Mouse (Mus musculus): ENCODE results near the gene Brd3. TPM values are rescaled to one million over a fixed set of nuclear protein-coding genes. Genes with fewer than 3 reads are reported as not detected.

The Brd3 gene
- total RNA-seq, 1 experiment from 2014 or later: 92.0 TPM

DNA sequence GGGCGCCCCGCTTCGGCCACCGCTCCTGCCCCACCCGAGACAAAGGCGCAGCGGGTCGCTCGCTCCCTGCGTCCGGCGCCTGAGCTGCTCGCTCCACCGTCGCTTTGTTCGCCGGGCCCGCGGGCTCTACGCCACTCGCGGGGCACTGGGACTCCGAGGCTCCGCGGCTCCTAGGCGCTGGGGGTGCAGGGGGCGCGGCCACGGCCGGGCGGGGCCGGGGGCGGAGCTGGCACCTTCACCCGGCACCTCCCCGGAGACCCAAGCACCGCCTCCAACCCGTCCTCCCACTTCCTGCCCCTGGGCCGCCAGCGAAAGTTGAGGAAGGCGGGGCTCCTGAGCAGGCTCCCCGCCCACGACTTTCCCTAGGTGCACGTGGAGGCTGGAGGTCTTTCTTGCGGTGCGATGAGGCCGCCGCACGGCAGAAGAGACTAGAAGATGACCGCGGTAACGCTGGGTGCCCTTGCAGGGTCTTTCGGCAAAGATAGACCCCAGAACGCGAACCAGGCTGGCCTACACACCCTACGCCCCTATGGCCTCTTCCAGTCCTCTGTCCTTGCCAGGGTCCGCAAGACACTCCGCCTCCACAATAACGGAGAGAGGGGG lies 80.5 kb downstream of the Brd3 start, which contains the start of gene Vav2:
TSS of gene Vav2 (minus strand) at position 179 of the 603 bp plus-strand sequence.
- DNase-seq: peak; percentile 98

- peak; percentile 75 for DNase-seq
Observed at GRCm38 (mm10) chr2:27426406-27426854, 81.0 kb downstream of the Brd3 start.

- peak; percentile 67 for DNase-seq
Observed at GRCm38 (mm10) chr2:27425751-27426405, 81.6 kb downstream of the Brd3 start.

GRCm38 (mm10) chr2:27425161-27425611 lies 82.3 kb downstream of the Brd3 start:
- peak; percentile 52 for DNase-seq

DNA sequence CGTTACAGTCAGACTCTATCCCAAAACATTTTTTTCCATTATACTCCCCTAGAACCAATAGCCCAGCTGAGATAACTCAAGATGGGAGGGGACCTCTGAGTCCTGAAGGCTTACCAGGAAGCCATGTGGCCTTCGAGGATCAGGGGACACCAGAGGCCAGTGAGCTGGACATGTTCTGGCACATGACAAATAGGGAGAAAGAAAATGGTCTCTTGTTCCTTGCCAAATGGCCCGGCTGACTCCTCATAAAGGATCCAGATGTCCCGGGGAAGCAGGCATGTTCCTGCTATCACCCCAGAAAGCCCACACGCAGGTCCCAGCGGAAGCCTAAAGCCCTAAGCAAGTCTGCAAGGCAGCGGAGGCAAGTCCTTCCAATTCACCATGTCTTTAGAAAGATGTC lies 83.9 kb downstream of the Brd3 start:
- no peak for DNase-seq

DNA sequence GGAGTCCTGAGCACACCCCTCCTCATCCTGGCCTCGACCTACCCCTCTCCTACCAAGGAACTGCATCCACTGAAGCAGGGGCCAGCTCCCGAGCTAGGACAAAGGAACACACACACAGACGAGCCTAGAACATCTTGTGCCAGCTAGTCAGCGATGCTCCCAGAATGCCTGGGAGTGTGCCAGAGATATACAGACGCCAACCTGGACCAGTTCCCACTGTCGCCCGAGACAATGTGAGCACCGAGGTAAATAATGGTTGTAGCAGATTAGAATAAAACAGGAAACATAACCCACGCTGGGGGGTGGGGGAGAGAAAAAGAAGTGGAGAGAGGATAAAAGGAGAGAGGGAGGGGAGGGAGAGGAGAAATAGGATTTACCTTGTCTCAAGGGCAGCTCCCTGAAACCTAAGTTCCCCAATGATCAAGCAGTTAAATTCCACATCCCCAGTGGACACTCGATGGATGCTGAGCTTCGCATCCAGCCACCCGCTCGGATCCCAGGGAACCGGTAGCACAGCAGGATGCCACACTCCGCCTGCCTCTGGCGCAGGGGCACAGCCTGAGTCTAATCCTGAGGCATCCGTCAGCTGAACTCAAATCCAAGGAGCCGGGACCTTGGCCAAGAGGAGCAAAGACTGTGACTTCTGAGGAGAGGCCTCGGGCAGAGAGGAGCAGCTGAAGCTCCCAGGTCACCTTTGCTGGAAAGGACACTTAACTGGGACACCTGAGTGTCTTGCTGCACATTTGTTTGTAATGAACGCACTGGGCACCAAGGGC lies 86.0 kb downstream of the Brd3 start:
- peak; percentile 62 for DNase-seq

- DNase-seq: no peak
Observed at GRCm38 (mm10) chr2:27418577-27419070, 88.8 kb downstream of the Brd3 start.

- no peak for DNase-seq
Observed at GRCm38 (mm10) chr2:27417648-27418153, 89.8 kb downstream of the Brd3 start.

DNA sequence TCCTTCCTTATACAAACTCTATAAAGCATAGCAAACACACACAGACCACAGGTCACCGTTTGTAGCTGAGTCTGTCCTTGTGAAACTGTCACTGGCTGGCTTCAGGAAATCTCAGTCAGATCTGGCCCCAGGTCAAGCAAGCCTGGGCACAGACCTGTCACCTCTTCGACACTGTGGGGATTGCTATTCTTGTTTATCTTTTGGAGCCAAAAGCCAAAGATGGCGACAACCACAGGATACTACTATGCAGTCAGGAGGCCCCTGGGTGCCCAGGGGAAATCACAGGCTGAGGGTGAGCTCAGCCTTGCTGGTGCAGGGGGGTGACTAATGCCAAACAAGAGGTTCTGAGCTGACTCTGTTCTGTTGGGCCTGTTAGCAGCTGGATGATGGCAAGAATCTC lies 91.0 kb downstream of the Brd3 start:
- DNase-seq: peak; percentile 53

- DNase-seq: no peak
Observed at GRCm38 (mm10) chr2:27415060-27415783, 92.2 kb downstream of the Brd3 start.

GRCm38 (mm10) chr2:27413936-27414657 lies 93.4 kb downstream of the Brd3 start:
- DNase-seq: no peak

- no peak for DNase-seq
Observed at GRCm38 (mm10) chr2:27413582-27413935, 93.9 kb downstream of the Brd3 start.

- no peak for DNase-seq
Observed at GRCm38 (mm10) chr2:27412245-27412800, 95.1 kb downstream of the Brd3 start.

GRCm38 (mm10) chr2:27411688-27412174 lies 95.7 kb downstream of the Brd3 start:
- DNase-seq: peak; percentile 34

DNA sequence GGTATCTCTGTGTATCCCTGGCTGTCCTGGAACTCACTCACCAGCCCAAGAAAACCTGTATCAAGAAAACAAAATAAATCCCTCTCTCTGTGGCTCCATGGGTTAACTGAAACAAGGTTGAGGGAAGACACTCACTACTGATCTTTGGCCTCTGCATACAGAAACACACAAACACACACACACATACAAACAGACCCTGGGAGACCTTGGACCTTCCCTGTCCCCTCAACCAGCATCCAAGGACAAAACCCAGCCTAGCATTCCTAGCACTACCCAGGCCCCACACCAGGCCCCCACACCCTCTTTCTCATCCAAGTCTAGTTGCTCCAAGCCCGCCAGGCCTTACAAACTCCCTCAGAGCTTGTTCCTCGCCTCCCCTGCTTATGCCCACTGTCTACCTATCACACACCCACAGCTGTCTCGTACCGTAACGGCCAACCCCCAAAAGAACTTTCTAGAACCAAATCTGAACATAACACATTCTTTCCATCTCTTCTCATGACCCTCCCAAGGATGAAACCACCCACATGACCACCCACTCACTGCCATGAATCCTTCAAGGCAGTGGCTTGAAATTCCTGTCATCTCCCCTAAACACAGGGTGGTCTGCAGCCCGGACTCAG lies 96.8 kb downstream of the Brd3 start:
- no peak for DNase-seq

DNA sequence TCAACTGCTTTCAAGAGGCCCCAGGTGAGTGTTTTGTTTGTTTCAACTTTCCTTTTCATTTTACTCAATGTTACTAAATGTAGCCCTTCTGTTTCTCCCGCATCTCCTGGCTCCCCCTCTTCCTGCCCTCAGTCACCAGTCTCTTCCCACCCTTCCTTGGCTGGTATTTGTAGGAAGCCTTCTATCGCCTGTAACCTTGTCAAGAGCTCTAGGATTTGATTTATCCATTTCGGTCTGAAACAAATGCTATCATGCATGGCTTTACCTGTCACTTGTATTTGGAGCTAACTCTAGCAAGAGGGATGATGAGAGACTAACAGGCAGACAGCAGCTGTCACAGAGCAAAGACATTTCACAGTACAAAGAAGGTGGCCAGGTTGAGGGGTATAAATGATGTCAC lies 99.3 kb downstream of the Brd3 start:
- no peak for DNase-seq

DNA sequence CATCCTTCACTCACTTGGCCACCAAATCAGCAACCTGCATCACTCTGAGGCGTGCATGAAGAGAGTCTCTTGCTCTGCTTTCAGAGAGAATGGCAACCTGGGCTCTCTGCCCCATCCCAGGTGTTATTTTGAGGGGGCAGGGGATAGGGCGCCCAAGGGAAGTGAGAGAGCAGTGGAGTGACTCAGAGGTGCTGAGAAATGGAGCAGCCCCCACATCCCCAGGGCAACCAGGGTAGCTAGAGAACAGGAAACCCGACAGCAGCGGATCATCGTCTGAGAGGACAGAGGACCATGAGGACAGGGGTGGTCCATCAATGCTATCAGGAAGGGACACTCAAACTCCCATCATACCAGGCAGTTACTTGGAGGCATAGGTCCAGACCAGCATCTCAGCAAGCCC lies 100.5 kb downstream of the Brd3 start:
- DNase-seq: no peak

- peak; percentile 41 for DNase-seq
Observed at GRCm38 (mm10) chr2:27405094-27405884, 102.2 kb downstream of the Brd3 start.

DNA sequence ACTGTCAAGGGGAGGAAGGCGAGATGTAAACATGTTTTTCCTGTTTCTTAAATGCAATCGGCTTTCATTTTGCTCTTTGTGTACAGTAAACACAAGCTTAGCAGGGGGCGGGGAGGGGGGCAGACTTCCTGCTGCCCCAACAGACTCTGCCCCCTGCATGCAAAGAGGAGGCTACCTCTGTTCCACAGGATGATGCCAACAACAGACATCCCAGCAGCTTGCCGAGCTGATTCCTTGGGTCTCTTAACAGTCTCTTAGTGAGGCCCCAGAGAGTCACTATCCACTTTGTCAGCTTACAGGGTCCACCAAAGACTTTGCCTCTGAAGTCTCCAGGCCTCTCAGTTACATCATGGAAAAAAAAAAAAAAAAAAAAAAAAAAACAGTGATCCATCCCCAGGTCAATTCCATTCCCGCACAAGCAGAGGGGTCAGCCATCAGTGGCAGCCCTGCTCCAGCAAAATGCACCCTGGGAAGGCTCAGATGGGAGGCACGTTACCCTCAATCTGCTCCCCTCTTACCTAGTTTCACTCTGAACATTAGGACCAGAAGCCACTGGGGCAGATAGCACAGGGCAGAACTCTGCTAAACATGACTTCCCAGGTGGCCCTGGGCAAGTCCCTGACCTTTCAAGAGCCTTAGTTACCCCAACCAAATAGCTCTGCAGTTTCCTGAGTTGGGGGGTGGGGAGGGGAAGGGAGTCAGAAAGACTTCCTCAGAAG lies 102.9 kb downstream of the Brd3 start:
- DNase-seq: peak; percentile 60
